Mouse (Mus musculus) kidney, adult 2 months (tissue): ENCODE measurements around the gene E130114P18Rik.

Experiments
- CTCF ChIP-seq: fragments of 200-500 bp; conservative IDR thresholded peaks from 2 replicates; pipeline ENCODE4 v1.5.1; 2011; ENCODE audit warnings: low read depth, mild to moderate bottlenecking, control low read depth, low read length, moderate library complexity, mixed read lengths; ENCODE audit not compliant: insufficient read depth, insufficient read length
- POLR2A ChIP-seq: fragments of 200-500 bp; IDR thresholded peaks from one replicate; pipeline ENCODE4 v1.6.1; 2011; ENCODE audit warnings: low read depth, low read length, control low read depth

- TF ChIP-seq CTCF = no peak
- no peak for TF ChIP-seq POLR2A
Observed at GRCm38 (mm10) chr4:97728520-97728919, 49.4 kb downstream of the E130114P18Rik start.
